Mouse (Mus musculus): ENCODE data around the gene Actn4. TPM values are rescaled to one million over a fixed set of nuclear protein-coding genes. Genes with fewer than 3 reads are reported as not detected.

The Actn4 gene
- polyA plus RNA-seq, 1 experiment from 2014 or later, result 140 TPM

GRCm38 (mm10) chr7:28866769-28867507 is 95.2 kb downstream of the Actn4 start:
- Histone ChIP-seq H3K4me1 (0 out of 2 replicates have a peak, but pooled peaks cover 5% of the 10 kb centered on the region), H3K27me3 (replicated peaks) (no peaks in the 10 kb centered on the region), H3K4me2 (no peak overlapping the region), H3K27ac (no peak overlapping the region), H3K36me3 (replicated peaks) (no peaks in the 10 kb centered on the region), H3K4me3 (no peak overlapping the region), H3K9me3 (no peaks in the 10 kb centered on the region), H3K9ac (no peak overlapping the region)
- ATAC-seq (replicated peaks), result no peak
- 94% methylated on average over 28 of the region's 28 CpGs for WGBS

- 0 out of 2 replicates have a peak, but pooled peaks cover 5% of the 10 kb centered on the region for H3K4me1 ChIP-seq
Measured at GRCm38 (mm10) chr7:28865481-28866300, 96.4 kb downstream of the Actn4 start.

GRCm38 (mm10) chr7:28864288-28864750 is 97.8 kb downstream of the Actn4 start:
- H3K27me3 ChIP-seq (replicated peaks), result no peaks in the 10 kb centered on the region
- H3K9me3 ChIP-seq, result no peaks in the 10 kb centered on the region
- H3K27ac ChIP-seq, result no peak overlapping the region
- H3K4me2 ChIP-seq, result no peak overlapping the region
- WGBS, result 45% methylated on average over 9 of the region's 9 CpGs
- no peak overlapping the region for H3K9ac ChIP-seq
- ATAC-seq (replicated peaks), result no peak
- no peaks in the 10 kb centered on the region for H3K36me3 ChIP-seq (replicated peaks)
- 0 out of 2 replicates have a peak, but pooled peaks cover 5% of the 10 kb centered on the region for H3K4me1 ChIP-seq
- H3K4me3 ChIP-seq, result no peak overlapping the region

More at GRCm38 (mm10) chr7:28865481-28866300, 96.4 kb downstream of the Actn4 start:
- 47% methylated on average over 33 of the region's 33 CpGs for whole genome bisulfite sequencing
- no peaks in the 10 kb centered on the region for H3K36me3 ChIP-seq (replicated peaks)
- H3K4me3 ChIP-seq, result peak overlapping the region; percentile 30
- ATAC-seq (replicated peaks), result peak; percentile 58
- no peaks in the 10 kb centered on the region for H3K9me3 ChIP-seq
- H3K27me3 ChIP-seq (replicated peaks), result no peaks in the 10 kb centered on the region
- peak overlapping the region; percentile 57 for H3K4me2 ChIP-seq
- H3K9ac ChIP-seq, result peak overlapping the region; percentile 13; the same call in 1 of the 2 replicates
- H3K27ac ChIP-seq, result no peak overlapping the region

- Histone ChIP-seq H3K27me3 (replicated peaks) (no peaks in the 10 kb centered on the region), H3K9ac (no peak within 1 kb of the TSS), H3K9me3 (no peaks in the 10 kb centered on the region), H3K4me3 (no peak within 1 kb of the TSS), H3K4me2 (no peak within 1 kb of the TSS), H3K4me1 (0 out of 2 replicates have a peak, but pooled peaks cover 5% of the 10 kb centered on the region), H3K36me3 (replicated peaks) (no peaks in the 10 kb centered on the region), H3K27ac (no peak within 1 kb of the TSS)
- 85% methylated on average over 6 of the region's 6 CpGs for WGBS
- no peak for ATAC-seq (replicated peaks)
Measured at GRCm38 (mm10) chr7:28863540-28863939, 98.6 kb downstream of the Actn4 start, which contains the start of gene Lgals7. Lgals7 (plus strand) TSS chr7:28863853.

- H3K4me2 ChIP-seq, result no peak overlapping the region
- no peak for ATAC-seq (replicated peaks)
Measured at GRCm38 (mm10) chr7:28862817-28863499, 99.2 kb downstream of the Actn4 start.

GRCm38 (mm10) chr7:28860898-28861297 is 101.2 kb downstream of the Actn4 start:
- H3K36me3 ChIP-seq (replicated peaks), result no peaks in the 10 kb centered on the region
- H3K4me1 ChIP-seq, result 0 out of 2 replicates have a peak, but pooled peaks cover 5% of the 10 kb centered on the region
- H3K4me3 ChIP-seq, result no peak overlapping the region
- H3K9me3 ChIP-seq, result no peaks in the 10 kb centered on the region
- H3K27ac ChIP-seq, result no peak overlapping the region
- 82% methylated on average over 6 of the region's 6 CpGs for WGBS
- ATAC-seq (replicated peaks), result no peak
- H3K9ac ChIP-seq, result no peak overlapping the region
- no peaks in the 10 kb centered on the region for H3K27me3 ChIP-seq (replicated peaks)
- H3K4me2 ChIP-seq, result no peak overlapping the region

More at GRCm38 (mm10) chr7:28862817-28863499, 99.2 kb downstream of the Actn4 start:
- Histone ChIP-seq H3K27me3 (replicated peaks) (no peaks in the 10 kb centered on the region), H3K36me3 (replicated peaks) (no peaks in the 10 kb centered on the region), H3K27ac (no peak overlapping the region), H3K4me3 (no peak overlapping the region), H3K9ac (no peak overlapping the region), H3K9me3 (no peaks in the 10 kb centered on the region), H3K4me1 (0 out of 2 replicates have a peak, but pooled peaks cover 5% of the 10 kb centered on the region)
- 85% methylated on average over 15 of the region's 15 CpGs for WGBS

GRCm38 (mm10) chr7:28859953-28860352 is 102.2 kb downstream of the Actn4 start:
- no peak overlapping the region for H3K4me3 ChIP-seq
- 90% methylated on average over 2 of the region's 2 CpGs for WGBS
- H3K4me1 ChIP-seq, result no peaks in the 10 kb centered on the region
- no peak overlapping the region for H3K4me2 ChIP-seq
- H3K9me3 ChIP-seq, result no peaks in the 10 kb centered on the region
- no peak overlapping the region for H3K9ac ChIP-seq
- ATAC-seq (replicated peaks), result no peak
- H3K36me3 ChIP-seq (replicated peaks), result no peaks in the 10 kb centered on the region
- H3K27me3 ChIP-seq (replicated peaks), result no peaks in the 10 kb centered on the region
- no peak overlapping the region for H3K27ac ChIP-seq

- H3K9ac ChIP-seq, result no peak overlapping the region
- H3K4me3 ChIP-seq, result no peak overlapping the region
- WGBS, result 79% methylated on average over 4 of the region's 4 CpGs
- no peak overlapping the region for H3K27ac ChIP-seq
- no peaks in the 10 kb centered on the region for H3K4me1 ChIP-seq
- no peaks in the 10 kb centered on the region for H3K27me3 ChIP-seq (replicated peaks)
- no peaks in the 10 kb centered on the region for H3K9me3 ChIP-seq
- no peak overlapping the region for H3K4me2 ChIP-seq
- ATAC-seq (replicated peaks), result no peak
- H3K36me3 ChIP-seq (replicated peaks), result no peaks in the 10 kb centered on the region
Measured at GRCm38 (mm10) chr7:28850642-28851041, 111.5 kb downstream of the Actn4 start.

GRCm38 (mm10) chr7:28849700-28850236 is 112.4 kb downstream of the Actn4 start:
- H3K4me3 ChIP-seq, result no peak overlapping the region
- no peaks in the 10 kb centered on the region for H3K27me3 ChIP-seq (replicated peaks)
- no peak overlapping the region for H3K27ac ChIP-seq
- H3K4me2 ChIP-seq, result no peak overlapping the region
- ATAC-seq (replicated peaks), result no peak
- no peaks in the 10 kb centered on the region for H3K36me3 ChIP-seq (replicated peaks)
- H3K9me3 ChIP-seq, result no peaks in the 10 kb centered on the region
- no peaks in the 10 kb centered on the region for H3K4me1 ChIP-seq
- no peak overlapping the region for H3K9ac ChIP-seq
- WGBS, result 64% methylated on average over 1 of the region's 1 CpGs

GRCm38 (mm10) chr7:28847273-28847672 is 114.9 kb downstream of the Actn4 start:
- Histone ChIP-seq H3K4me3 (no peak overlapping the region), H3K27ac (no peak overlapping the region), H3K4me1 (no peaks in the 10 kb centered on the region), H3K9me3 (no peaks in the 10 kb centered on the region), H3K27me3 (replicated peaks) (no peaks in the 10 kb centered on the region), H3K4me2 (no peak overlapping the region), H3K9ac (no peak overlapping the region), H3K36me3 (replicated peaks) (no peaks in the 10 kb centered on the region)
- 82% methylated on average over 1 of the region's 1 CpGs for WGBS
- ATAC-seq (replicated peaks), result no peak
